Mouse (Mus musculus) heart, adult 2 months (tissue): ENCODE data around the gene St6galnac5.

Experiments
- CTCF ChIP-seq: fragments of 200-600 bp; IDR thresholded peaks from 2 replicates; pipeline ENCODE4 v1.8.1; 2022; ENCODE audit warnings: antibody characterized with exemption, mild to moderate bottlenecking, moderate library complexity
- EP300 ChIP-seq: fragments of 200-500 bp; IDR thresholded peaks from 2 replicates; pipeline ENCODE4 v1.6.1; 2011; ENCODE audit warnings: low read depth, low read length, control low read depth; ENCODE audit not compliant: insufficient read depth
- POLR2A ChIP-seq: fragments of 200-500 bp; IDR thresholded peaks from 2 replicates; pipeline ENCODE4 v1.6.1; 2011; ENCODE audit warnings: mild to moderate bottlenecking, low read depth, low read length, control low read depth; ENCODE audit not compliant: insufficient read depth

DNA sequence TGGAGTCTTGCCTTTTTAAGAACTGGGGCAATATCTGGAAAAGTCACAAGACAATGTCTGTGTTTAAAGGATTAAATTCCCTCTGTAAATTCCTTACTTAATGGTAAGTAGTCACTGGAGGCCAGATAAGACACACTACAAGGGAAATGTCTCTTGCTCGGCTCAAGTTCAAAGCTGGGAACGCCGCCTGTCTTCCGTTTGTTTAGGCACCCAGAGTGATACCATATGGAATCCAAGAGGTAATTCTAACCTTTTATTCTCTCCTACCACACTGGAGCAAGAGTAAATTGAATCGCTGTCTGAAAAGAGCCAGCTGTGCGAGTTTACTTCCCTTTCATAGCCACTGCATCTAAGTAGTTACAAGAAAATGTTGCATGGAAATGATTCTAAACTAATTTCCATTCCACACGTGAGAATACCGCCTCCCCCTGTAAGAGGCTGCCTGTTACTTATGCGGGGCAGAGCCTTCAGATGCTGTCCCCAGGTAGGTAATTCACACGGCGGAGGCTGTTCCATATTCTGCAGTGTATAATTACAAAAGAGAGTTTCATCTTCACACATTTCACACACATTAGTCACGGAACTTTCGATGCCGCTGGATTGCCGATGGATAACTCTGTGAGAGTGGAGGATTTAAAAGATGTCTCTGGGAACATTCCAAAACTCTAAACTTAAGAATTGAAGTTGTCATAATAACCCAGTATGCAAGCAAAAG, 101.8 kb downstream of the St6galnac5 start:
- TF ChIP-seq POLR2A (no peak), CTCF (no peak), EP300 (no peak)
